Mouse (Mus musculus) spleen, adult 10 weeks (tissue): Measurements from ENCODE around the gene Olfr25. TPM values are rescaled to one million over a fixed set of nuclear protein-coding genes. Genes with fewer than 3 reads are reported as not detected.

Experiments used
- polyA plus RNA-seq: library from polyadenylated mRNA; stranded (reverse); fragments of 350-450 nt; fragmentation: Illumina TruSeq; extraction: RNeasy Lipid Tissue Mini Kit (QIAGEN cat#74804); gene quantifications from one replicate; pipeline ENCODE4 v1.2.3, GENCODE M21; 2015; ENCODE audit warnings: low replicate concordance; ENCODE audit not compliant: insufficient read depth

Gene Olfr25
- polyA plus RNA-seq: not detected

DNA sequence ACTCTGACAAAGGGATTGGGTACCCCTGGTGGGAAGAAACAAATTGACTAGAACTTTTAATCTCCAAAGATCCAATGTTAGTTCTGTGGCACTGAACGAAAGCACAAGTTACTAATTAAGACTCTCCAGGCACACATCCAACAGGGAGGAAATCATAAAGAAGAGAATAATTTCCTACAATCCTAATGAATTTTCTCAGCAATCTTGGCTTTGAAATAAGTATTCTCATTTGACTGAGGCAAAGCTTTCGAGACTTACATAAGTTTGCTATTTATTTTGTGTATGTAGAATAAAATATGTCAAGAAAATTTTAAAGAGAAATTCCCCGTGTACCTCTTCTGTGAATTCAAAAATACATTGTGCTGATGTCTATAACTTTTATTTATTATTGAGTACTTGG lies at the start of gene Olfr25:
Olfr25 (plus strand) TSS at position 301 of the 400 bp plus-strand sequence.

GRCm38 (mm10) chr9:38290807-38291206 lies 38.1 kb upstream of the Olfr25 start, which contains the start of gene Olfr896-ps1:
Gene Olfr896-ps1 (plus strand): TSS chr9:38291107.

GRCm38 (mm10) chr9:38348111-38348510 lies 19.3 kb downstream of the Olfr25 start, which contains the start of gene Olfr898:
Gene Olfr898 (plus strand): TSS chr9:38348411.

GRCm38 (mm10) chr9:38366596-38366995 lies 37.7 kb downstream of the Olfr25 start, which contains the start of gene Olfr250:
Gene Olfr250 (plus strand): TSS chr9:38366896.

DNA sequence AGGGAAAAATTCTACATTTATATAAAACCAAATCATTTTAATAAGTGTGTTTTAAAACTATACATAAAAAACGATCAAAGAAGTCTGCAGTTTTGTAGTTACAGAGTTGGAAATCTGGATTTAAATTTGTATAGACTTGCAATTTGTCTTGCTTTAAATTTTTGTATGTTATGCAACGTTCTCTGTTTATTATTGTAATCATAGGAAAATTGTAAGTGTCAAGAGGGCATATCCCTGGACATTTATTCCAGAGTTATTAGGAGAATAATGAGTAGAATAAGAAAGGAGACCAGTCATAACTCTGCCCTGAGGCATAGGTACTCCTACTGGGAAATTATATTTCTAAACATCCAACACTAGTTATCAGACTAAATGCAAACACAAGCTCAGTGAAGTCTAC lies 47.9 kb downstream of the Olfr25 start, which contains the start of gene Olfr251:
Olfr251 (plus strand) TSS at position 301 of the 400 bp plus-strand sequence.

Other genes with a start within 250 kb of the Olfr25 start
- gene Olfr887, start 245.0 kb upstream of the Olfr25 start, polyA plus RNA-seq: not detected
- not detected for gene Olfr888, start 220.9 kb upstream of the Olfr25 start, polyA plus RNA-seq
- not detected for gene Olfr889, start 213.9 kb upstream of the Olfr25 start, polyA plus RNA-seq
- not detected for gene Olfr890, start 186.5 kb upstream of the Olfr25 start, polyA plus RNA-seq
- gene Olfr891, start 148.2 kb upstream of the Olfr25 start, polyA plus RNA-seq: not detected
- not detected for gene Olfr893, start 120.7 kb upstream of the Olfr25 start, polyA plus RNA-seq
- gene Olfr894, start 111.0 kb upstream of the Olfr25 start, polyA plus RNA-seq: not detected
- gene Olfr143, start 76.3 kb upstream of the Olfr25 start, polyA plus RNA-seq: not detected
- not detected for gene Olfr895, start 61.2 kb upstream of the Olfr25 start, polyA plus RNA-seq
- gene Olfr896-ps1, start 38.0 kb upstream of the Olfr25 start, polyA plus RNA-seq: not detected
- not detected for gene Olfr898, start 19.4 kb downstream of the Olfr25 start, polyA plus RNA-seq
- not detected for gene Olfr250, start 37.8 kb downstream of the Olfr25 start, polyA plus RNA-seq
- not detected for gene Olfr251, start 48.0 kb downstream of the Olfr25 start, polyA plus RNA-seq
- gene Olfr147, start 72.6 kb downstream of the Olfr25 start, polyA plus RNA-seq: not detected
- not detected for gene Olfr901, start 100.4 kb downstream of the Olfr25 start, polyA plus RNA-seq
- not detected for gene Olfr902, start 118.6 kb downstream of the Olfr25 start, polyA plus RNA-seq
- not detected for gene Olfr904, start 134.1 kb downstream of the Olfr25 start, polyA plus RNA-seq
- not detected for gene Olfr905, start 142.0 kb downstream of the Olfr25 start, polyA plus RNA-seq
- not detected for gene Olfr906, start 158.0 kb downstream of the Olfr25 start, polyA plus RNA-seq
- not detected for gene Olfr907, start 166.7 kb downstream of the Olfr25 start, polyA plus RNA-seq
- gene Olfr911-ps1, start 192.5 kb downstream of the Olfr25 start, polyA plus RNA-seq: not detected
- not detected for gene Olfr910, start 208.8 kb downstream of the Olfr25 start, polyA plus RNA-seq